ENCODE assay signal across 8 mouse cellular contexts in the genomic region with DNA sequence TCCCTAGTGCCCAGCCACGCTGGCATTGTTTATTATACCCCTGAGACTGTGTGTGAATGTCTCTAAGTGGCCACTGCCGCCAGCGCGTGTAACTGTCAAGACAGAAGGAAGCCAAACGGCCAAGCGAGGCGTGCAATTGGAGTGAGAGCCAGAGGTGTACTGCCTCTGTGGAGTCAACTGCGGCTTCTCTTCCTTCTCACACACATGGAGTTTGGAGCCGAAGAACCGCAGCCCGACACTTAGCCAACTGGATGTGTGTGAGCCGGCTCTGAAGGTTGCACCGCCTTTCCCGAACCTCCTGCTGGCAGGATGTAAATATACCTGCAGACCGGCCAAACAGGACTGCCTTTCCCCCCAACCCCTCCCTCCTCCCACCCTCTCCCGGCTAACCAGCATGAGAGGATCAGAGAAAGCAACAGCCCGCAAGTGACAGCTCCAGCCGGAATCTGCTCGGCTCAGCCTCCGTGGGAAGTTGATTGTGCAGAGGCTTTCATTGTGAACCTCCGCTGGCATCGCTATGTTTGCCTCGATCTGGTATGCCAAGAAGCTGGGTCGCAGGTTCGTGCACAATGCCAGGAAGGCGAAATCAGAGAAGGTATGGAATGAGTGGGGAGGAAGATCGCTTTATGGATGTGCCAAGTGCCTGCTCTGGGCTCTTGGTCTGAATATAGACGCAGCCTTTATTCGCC.
DNase-seq lines count a peak whose midpoint lies in the region; ATAC-seq lines count a peak whose summit lies in the region.

No protein-coding gene starts in this region.

- H3K9ac ChIP-seq in hindbrain, embryonic 13.5 days, result peak overlapping the region; percentile 74
- peak overlapping the region; percentile 32 for H3K9ac ChIP-seq in neural tube, embryonic 14.5 days (replicated peaks; ENCODE audit: low read depth, low read length)

- peak; percentile 88 for ATAC-seq in hindbrain, embryonic 13.5 days (ENCODE audit: low FRiP score)
- ATAC-seq in neural tube, embryonic 14.5 days (ENCODE audit: low read depth), result peak; percentile 84
- ATAC-seq in erythroid progenitor cell, adult 5-6 weeks (replicated peaks; ENCODE audit: low FRiP score, poor library complexity, severe bottlenecking), result no peak

- H3K4me1 ChIP-seq in hindbrain, embryonic 13.5 days (replicated peaks), result peaks cover 13% of the 10 kb centered on the region
- H3K4me1 ChIP-seq in limb, embryonic 10.5 days, result peaks cover 9% of the 10 kb centered on the region
- 0 out of 2 replicates have a peak, but pooled peaks cover 3% of the 10 kb centered on the region for H3K4me1 ChIP-seq in neural tube, embryonic 14.5 days (ENCODE audit: control insufficient read depth, insufficient read depth, low read length)

- H3K36me3 ChIP-seq in hindbrain, embryonic 13.5 days, result no peaks in the 10 kb centered on the region
- H3K36me3 ChIP-seq in limb, embryonic 10.5 days, result no peaks in the 10 kb centered on the region
- no peaks in the 10 kb centered on the region for H3K36me3 ChIP-seq in neural tube, embryonic 14.5 days (ENCODE audit: control insufficient read depth, insufficient read depth, low read length)

- no peaks in the 10 kb centered on the region for H3K9me3 ChIP-seq in hindbrain, embryonic 13.5 days
- H3K9me3 ChIP-seq in limb, embryonic 10.5 days (replicated peaks), result no peaks in the 10 kb centered on the region
- H3K9me3 ChIP-seq in neural tube, embryonic 14.5 days (ENCODE audit: control insufficient read depth, low read length), result no peaks in the 10 kb centered on the region

- peak overlapping the region; percentile 66 for H3K27ac ChIP-seq in hindbrain, embryonic 13.5 days
- H3K27ac ChIP-seq in limb, embryonic 10.5 days, result no peak overlapping the region
- peak overlapping the region; percentile 23; the same call in 1 of the 2 replicates for H3K27ac ChIP-seq in neural tube, embryonic 14.5 days (ENCODE audit: low read depth, low read length)

- no peaks in the 10 kb centered on the region for H3K27me3 ChIP-seq in hindbrain, embryonic 13.5 days
- H3K27me3 ChIP-seq in limb, embryonic 10.5 days (ENCODE audit: low read depth, poor library complexity, severe bottlenecking), result peaks cover 26% of the 10 kb centered on the region; the same call in 1 of the 2 replicates
- H3K27me3 ChIP-seq in neural tube, embryonic 14.5 days (ENCODE audit: control insufficient read depth, insufficient read depth, low read length), result no peaks in the 10 kb centered on the region; the same call in 1 of the 2 replicates

- H3K4me3 ChIP-seq in hindbrain, embryonic 13.5 days, result peak overlapping the region; percentile 51
- peak overlapping the region; percentile 51 for H3K4me3 ChIP-seq in limb, embryonic 10.5 days
- H3K4me3 ChIP-seq in neural tube, embryonic 14.5 days (ENCODE audit: low read depth, low read length), result peak overlapping the region; percentile 34

- peak; percentile 24 to 77 for DNase-seq in adrenal gland, adult (ENCODE audit: inconsistent age in 2 of 2, low spot score in 1 of 2)
- DNase-seq in adrenal gland, postnatal 4 days (ENCODE audit: low spot score in 2 of 2), result no peak
- DNase-seq in ZHBTc4 (ENCODE audit: low read depth, low spot score), result peak; percentile 52
- DNase-seq in embryo, embryonic 11 days, result peak; percentile 43
- DNase-seq in limb, embryonic 10.5 days (ENCODE audit: low spot score), result peak; percentile 47

- peak overlapping the region; percentile 68 for H3K4me2 ChIP-seq in hindbrain, embryonic 13.5 days
- H3K4me2 ChIP-seq in neural tube, embryonic 14.5 days (ENCODE audit: low read depth, low read length), result peak overlapping the region; percentile 44

- 2% methylated on average over 29 of the region's 29 CpGs for WGBS in hindbrain, embryonic 13.5 days
- WGBS in limb, embryonic 10.5 days, result 3% methylated on average over 29 of the region's 29 CpGs
- WGBS in neural tube, embryonic 14.5 days, result 2% methylated on average over 29 of the region's 29 CpGs

Comparison
In these comparisons a context has a peak if more than half of its experiments do, and no peak if none do; other contexts are left out.
1. DNase-seq: peak in adrenal gland, adult (2 of 2), ZHBTc4 (single experiment), embryo, embryonic 11 days (single experiment) and limb, embryonic 10.5 days (single experiment); none in adrenal gland, postnatal 4 days (0 of 2).
2. Peak in every context shown above with its lines, with median percentiles within 50 percentile points of each other: H3K4me3 ChIP-seq.